Mouse (Mus musculus) CD4-positive helper T cell, adult 2 months (primary cell): Measurements from ENCODE around the gene 1500015O10Rik.

Experiments
- DNase-seq: peaks from one replicate; pipeline ENCODE4 v3.0.0-alpha.2; 2012; ENCODE audit warnings: low read depth, missing footprints, low spot score

The 1500015O10Rik gene

GRCm38 (mm10) chr1:43730491-43730924, at the start of gene 1500015O10Rik:
Gene 1500015O10Rik, plus strand, starts transcription at chr1:43730602.
- DNase-seq = no peak

- no peak for DNase-seq
Observed at GRCm38 (mm10) chr1:43689983-43690382, 40.4 kb upstream of the 1500015O10Rik start.

GRCm38 (mm10) chr1:43690507-43690906, 39.9 kb upstream of the 1500015O10Rik start:
- DNase-seq = no peak

GRCm38 (mm10) chr1:43694076-43694475, 36.3 kb upstream of the 1500015O10Rik start:
- no peak for DNase-seq

- no peak for DNase-seq
Observed at GRCm38 (mm10) chr1:43694851-43695545, 35.4 kb upstream of the 1500015O10Rik start.

- no peak for DNase-seq
Observed at GRCm38 (mm10) chr1:43698577-43699000, 31.8 kb upstream of the 1500015O10Rik start.

- no peak for DNase-seq
Observed at GRCm38 (mm10) chr1:43714841-43715240, 15.6 kb upstream of the 1500015O10Rik start.

- DNase-seq = no peak
Observed at GRCm38 (mm10) chr1:43717967-43718366, 12.4 kb upstream of the 1500015O10Rik start.

- no peak for DNase-seq
Observed at GRCm38 (mm10) chr1:43718793-43719192, 11.6 kb upstream of the 1500015O10Rik start.

GRCm38 (mm10) chr1:43722459-43722858, 7.9 kb upstream of the 1500015O10Rik start:
- DNase-seq = no peak

- DNase-seq = no peak
Observed at GRCm38 (mm10) chr1:43732100-43732499, 1.7 kb downstream of the 1500015O10Rik start.

- no peak for DNase-seq
Observed at GRCm38 (mm10) chr1:43732657-43733056, 2.3 kb downstream of the 1500015O10Rik start.

- DNase-seq = no peak
Observed at GRCm38 (mm10) chr1:43737812-43738518, 7.6 kb downstream of the 1500015O10Rik start.

- no peak for DNase-seq
Observed at GRCm38 (mm10) chr1:43738519-43738894, 8.1 kb downstream of the 1500015O10Rik start.

- DNase-seq = no peak
Observed at GRCm38 (mm10) chr1:43754448-43755312, 24.3 kb downstream of the 1500015O10Rik start.

GRCm38 (mm10) chr1:43760085-43760484, 29.7 kb downstream of the 1500015O10Rik start:
- DNase-seq = peak; percentile 16

GRCm38 (mm10) chr1:43764481-43764880, 34.1 kb downstream of the 1500015O10Rik start:
- DNase-seq = no peak

- no peak for DNase-seq
Observed at GRCm38 (mm10) chr1:43766328-43766727, 35.9 kb downstream of the 1500015O10Rik start.

GRCm38 (mm10) chr1:43768385-43768990, 38.1 kb downstream of the 1500015O10Rik start:
- DNase-seq = peak; percentile 48

GRCm38 (mm10) chr1:43769348-43769747, 38.9 kb downstream of the 1500015O10Rik start:
- DNase-seq = no peak

- no peak for DNase-seq
Observed at GRCm38 (mm10) chr1:43770032-43770431, 39.6 kb downstream of the 1500015O10Rik start.

- DNase-seq = no peak
Observed at GRCm38 (mm10) chr1:43772694-43773093, 42.3 kb downstream of the 1500015O10Rik start.
